Mouse (Mus musculus) forebrain, embryonic 12.5 days (tissue): ENCODE results near the gene Rtn4rl1. TPM values are rescaled to one million over a fixed set of nuclear protein-coding genes. Genes with fewer than 3 reads are reported as not detected.
A peak's percentile ranks its signal among the peaks of the same experiment; 100 is the strongest.

Experiments used
- ATAC-seq: fragments of 200-750 bp; cut with Nextera tagmentation; 2 replicates; pipeline ENCODE4 v1.8.0; 2017; ENCODE audit warnings: moderate TSS enrichment; ENCODE audit not compliant: low FRiP score
- H3K27ac ChIP-seq: fragments of 300-500 bp; sonication (generic); 2 replicates; pipeline ENCODE4 v1.5.1; 2016; ENCODE audit warnings: mild to moderate bottlenecking
- H3K27me3 ChIP-seq: fragments of 300-500 bp; sonication (generic); 2 replicates; pipeline ENCODE4 v1.6.1; 2016; ENCODE audit warnings: mild to moderate bottlenecking
- H3K36me3 ChIP-seq: fragments of 300-500 bp; sonication (generic); replicated peaks from 2 replicates; pipeline ENCODE4 v1.6.1; 2016; ENCODE audit warnings: mild to moderate bottlenecking
- H3K4me1 ChIP-seq: fragments of 300-500 bp; sonication (generic); 2 replicates; pipeline ENCODE4 v1.6.1; 2016
- H3K4me2 ChIP-seq: fragments of 300-500 bp; sonication (generic); 2 replicates; pipeline ENCODE4 v1.6.1; 2016; ENCODE audit warnings: mild to moderate bottlenecking, moderate library complexity
- H3K4me3 ChIP-seq: fragments of 300-500 bp; sonication (generic); replicated peaks from 2 replicates; pipeline ENCODE4 v1.5.1; 2016; ENCODE audit warnings: mild to moderate bottlenecking
- H3K9ac ChIP-seq: fragments of 300-500 bp; sonication (generic); 2 replicates; pipeline ENCODE4 v1.6.1; 2016; ENCODE audit warnings: mild to moderate bottlenecking
- H3K9me3 ChIP-seq: fragments of 300-500 bp; sonication (generic); 2 replicates; pipeline ENCODE4 v1.6.1; 2016
- WGBS: fragments of 180-500 bp; shearing (Covaris S2); methylation state at CpG from one replicate; pipeline ENCODE4 v1.1.7; 2016; 5-methylcytosine and 5-hydroxymethylcytosine counted together
- polyA plus RNA-seq: library from polyadenylated mRNA; unstranded; fragments of >200 nt; fragmentation: Nextera tagmentation; extraction: Ambion mirVana; gene quantifications from 2 replicates; pipeline ENCODE4 v1.2.1, GENCODE M21; 2016

Rtn4rl1 gene
- polyA plus RNA-seq, 1 experiment from 2014 or later: 1.7 TPM

- H3K4me1 ChIP-seq: peaks cover 15% of the 10 kb centered on the region; the same call in 1 of the 2 replicates
- H3K9me3 ChIP-seq: no peaks in the 10 kb centered on the region
- WGBS: 6% methylated on average over 7 of the region's 7 CpGs
- no peak overlapping the region for H3K4me2 ChIP-seq
- no peaks in the 10 kb centered on the region for H3K36me3 ChIP-seq
- H3K27me3 ChIP-seq: peaks cover 48% of the 10 kb centered on the region
- no peak overlapping the region for H3K27ac ChIP-seq
- H3K4me3 ChIP-seq: no peak overlapping the region
- no peak for ATAC-seq
- H3K9ac ChIP-seq: no peak overlapping the region
Measured at GRCm38 (mm10) chr11:75231756-75232155, 38.2 kb downstream of the Rtn4rl1 start.

GRCm38 (mm10) chr11:75232434-75232833, 38.9 kb downstream of the Rtn4rl1 start:
- H3K9me3 ChIP-seq: no peaks in the 10 kb centered on the region
- H3K4me2 ChIP-seq: no peak overlapping the region
- H3K27ac ChIP-seq: no peak overlapping the region
- ATAC-seq: no peak
- H3K4me1 ChIP-seq: peaks cover 15% of the 10 kb centered on the region; the same call in 1 of the 2 replicates
- H3K4me3 ChIP-seq: no peak overlapping the region
- WGBS: 66% methylated on average over 4 of the region's 4 CpGs
- peaks cover 48% of the 10 kb centered on the region for H3K27me3 ChIP-seq
- H3K36me3 ChIP-seq: no peaks in the 10 kb centered on the region
- H3K9ac ChIP-seq: no peak overlapping the region

DNA sequence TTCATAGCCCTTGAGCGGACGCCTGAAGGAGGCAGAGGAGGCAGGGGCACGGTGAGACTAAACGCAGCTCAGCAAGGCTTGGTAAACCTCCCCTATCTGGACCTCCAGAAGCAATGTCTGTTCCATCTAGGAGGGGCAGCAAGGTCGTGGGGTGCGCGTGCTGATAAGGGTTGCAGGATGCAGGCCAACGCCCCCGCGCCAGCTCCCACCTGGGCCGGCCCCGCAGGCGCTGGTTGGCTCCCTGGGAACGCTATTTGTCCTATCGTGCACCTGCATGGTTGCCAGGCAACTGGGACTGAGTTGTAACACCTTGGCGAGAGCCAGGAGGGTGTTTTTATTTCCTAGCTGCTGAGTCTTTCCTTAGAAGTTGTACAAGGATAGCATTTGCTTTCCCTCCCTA, 41.2 kb downstream of the Rtn4rl1 start:
- H3K9ac ChIP-seq: no peak overlapping the region
- no peak overlapping the region for H3K4me2 ChIP-seq
- no peak for ATAC-seq
- no peak overlapping the region for H3K4me3 ChIP-seq
- H3K36me3 ChIP-seq: no peaks in the 10 kb centered on the region
- no peaks in the 10 kb centered on the region for H3K9me3 ChIP-seq
- no peak overlapping the region for H3K27ac ChIP-seq
- WGBS: 17% methylated on average over 16 of the region's 16 CpGs
- peaks cover 15% of the 10 kb centered on the region; the same call in 1 of the 2 replicates for H3K4me1 ChIP-seq
- peaks cover 47% of the 10 kb centered on the region for H3K27me3 ChIP-seq

DNA sequence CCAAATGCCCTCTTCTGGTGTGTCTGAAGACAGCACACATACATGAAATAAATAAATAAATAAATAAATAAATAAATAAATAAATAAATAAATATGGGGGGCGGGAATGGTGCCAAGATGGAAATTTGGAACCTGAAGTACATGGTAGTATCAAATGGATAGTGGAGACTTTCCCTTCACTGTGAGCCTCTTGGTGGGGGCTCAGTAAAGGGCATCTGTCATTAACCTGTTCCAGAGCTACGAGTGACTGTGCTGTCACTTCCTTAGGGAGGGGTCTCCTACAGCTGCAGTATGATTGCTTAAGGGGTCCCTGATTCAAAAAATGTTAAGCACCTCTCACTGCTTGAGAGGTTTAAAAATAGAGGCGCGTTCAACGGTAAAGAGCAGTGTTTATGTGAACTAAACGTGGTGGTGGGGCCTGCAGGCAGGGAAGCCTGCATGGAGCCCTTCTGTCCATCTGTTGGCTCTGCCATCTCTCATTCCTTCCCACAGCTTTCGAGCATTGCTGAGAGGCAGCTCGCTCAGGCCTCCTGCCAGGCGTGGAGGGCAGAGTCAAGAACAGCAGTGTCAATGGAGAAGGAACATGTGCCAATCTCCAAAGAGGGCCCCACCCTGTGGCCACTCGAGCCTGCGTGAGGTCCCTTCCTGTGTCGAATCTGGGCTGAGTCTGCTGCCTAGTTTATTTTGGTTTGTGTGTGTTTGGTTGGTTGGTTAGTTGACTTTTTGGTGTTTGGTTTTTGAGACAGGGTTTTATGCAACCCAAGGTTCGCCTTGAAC, 46.8 kb downstream of the Rtn4rl1 start:
- peaks cover 16% of the 10 kb centered on the region; the same call in 1 of the 2 replicates for H3K27me3 ChIP-seq
- H3K4me3 ChIP-seq: no peak overlapping the region
- H3K27ac ChIP-seq: no peak overlapping the region
- H3K9me3 ChIP-seq: no peaks in the 10 kb centered on the region
- H3K9ac ChIP-seq: no peak overlapping the region
- 77% methylated on average over 13 of the region's 13 CpGs for WGBS
- H3K36me3 ChIP-seq: no peaks in the 10 kb centered on the region
- H3K4me2 ChIP-seq: no peak overlapping the region
- ATAC-seq: no peak
- H3K4me1 ChIP-seq: peaks cover 8% of the 10 kb centered on the region

DNA sequence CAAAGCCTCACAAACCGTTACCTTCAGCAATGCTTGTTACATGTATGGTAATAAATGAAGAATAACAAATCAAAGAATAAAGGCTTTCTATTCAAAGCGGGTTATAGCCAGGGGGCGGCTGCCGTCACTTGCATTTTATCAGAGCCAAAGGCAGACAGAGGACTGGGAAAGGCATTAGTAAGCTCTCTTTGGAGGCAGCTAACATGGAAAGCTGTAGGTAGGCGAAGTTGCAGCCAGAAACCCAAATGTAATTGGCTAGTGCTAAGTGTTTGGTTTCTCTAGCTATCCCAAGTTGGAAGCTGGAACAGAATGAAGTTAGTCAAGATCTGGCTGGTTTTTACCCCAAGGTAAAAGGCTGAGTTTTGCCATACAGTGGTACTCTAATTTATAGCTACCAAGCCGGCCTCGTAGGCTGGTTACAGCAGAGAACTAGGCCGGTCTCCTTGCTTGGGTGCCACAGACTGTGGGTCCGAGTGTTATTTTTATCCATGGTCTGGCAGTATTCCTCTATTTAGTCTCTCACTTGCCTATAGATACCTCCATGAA, 49.2 kb downstream of the Rtn4rl1 start:
- Histone ChIP-seq H3K27ac (no peak overlapping the region), H3K9me3 (no peaks in the 10 kb centered on the region), H3K9ac (no peak overlapping the region), H3K27me3 (0 out of 2 replicates have a peak, but pooled peaks cover 3% of the 10 kb centered on the region), H3K4me2 (no peak overlapping the region), H3K4me1 (peaks cover 16% of the 10 kb centered on the region), H3K4me3 (no peak overlapping the region), H3K36me3 (no peaks in the 10 kb centered on the region)
- no peak for ATAC-seq
- 85% methylated on average over 9 of the region's 9 CpGs for WGBS

DNA sequence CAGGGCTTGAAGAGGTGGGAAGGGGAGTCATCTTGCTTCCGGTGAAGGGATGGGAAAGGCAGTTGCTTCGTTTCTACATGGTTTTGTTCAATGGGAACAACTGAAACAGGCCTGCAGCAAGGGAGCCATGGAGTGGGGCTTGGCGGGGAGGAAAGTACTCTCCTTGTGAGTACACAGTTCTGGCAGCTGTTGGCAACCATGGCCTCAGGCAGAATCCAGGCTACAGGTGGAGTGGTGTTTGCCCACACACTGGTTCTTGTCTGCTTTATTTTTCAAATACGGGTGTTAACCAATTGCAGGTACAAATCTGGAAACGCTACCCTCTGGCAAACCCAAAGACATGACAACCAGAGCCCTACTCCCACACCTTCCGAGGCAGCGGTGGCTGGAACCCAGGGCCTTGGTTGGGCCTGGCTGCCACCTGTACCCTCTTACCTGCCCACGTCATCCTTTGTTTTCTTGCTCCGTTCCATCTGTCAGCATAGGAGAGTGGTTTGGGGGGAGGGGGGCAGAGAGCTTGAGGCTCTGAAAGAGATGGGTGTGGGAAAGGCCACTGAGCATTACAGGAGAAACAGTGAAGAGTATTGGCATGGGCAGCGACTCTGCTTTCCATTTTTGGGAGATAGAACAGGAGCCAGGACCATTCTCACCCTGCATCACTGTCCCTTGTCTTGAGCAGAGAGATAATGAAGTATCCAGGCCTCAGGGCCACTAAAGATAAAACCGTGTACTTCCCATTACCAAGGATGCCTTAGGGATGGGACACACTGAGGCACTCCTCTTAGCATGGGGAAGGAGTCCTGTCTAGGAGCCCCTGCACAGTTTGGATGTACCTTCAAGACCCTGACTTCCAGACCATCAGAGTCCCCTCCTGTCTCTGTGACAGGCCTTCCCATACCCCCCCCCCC, 51.0 kb downstream of the Rtn4rl1 start:
- WGBS: 88% methylated on average over 11 of the region's 11 CpGs
- Histone ChIP-seq H3K4me3 (no peak overlapping the region), H3K27me3 (0 out of 2 replicates have a peak, but pooled peaks cover 3% of the 10 kb centered on the region), H3K9ac (no peak overlapping the region), H3K9me3 (no peaks in the 10 kb centered on the region), H3K4me2 (no peak overlapping the region), H3K4me1 (peaks cover 16% of the 10 kb centered on the region), H3K36me3 (no peaks in the 10 kb centered on the region), H3K27ac (no peak overlapping the region)
- ATAC-seq: peak; percentile 14; the same call in 1 of the 2 replicates

- Histone ChIP-seq H3K27me3 (peaks cover 7% of the 10 kb centered on the region; the same call in 1 of the 2 replicates), H3K36me3 (no peaks in the 10 kb centered on the region), H3K4me2 (no peak overlapping the region), H3K27ac (no peak overlapping the region), H3K9me3 (no peaks in the 10 kb centered on the region), H3K9ac (no peak overlapping the region), H3K4me3 (no peak overlapping the region), H3K4me1 (peaks cover 16% of the 10 kb centered on the region)
- WGBS: 48% methylated on average over 16 of the region's 16 CpGs
- ATAC-seq: peak; percentile 81
Measured at GRCm38 (mm10) chr11:75245372-75246330, 52.1 kb downstream of the Rtn4rl1 start.

DNA sequence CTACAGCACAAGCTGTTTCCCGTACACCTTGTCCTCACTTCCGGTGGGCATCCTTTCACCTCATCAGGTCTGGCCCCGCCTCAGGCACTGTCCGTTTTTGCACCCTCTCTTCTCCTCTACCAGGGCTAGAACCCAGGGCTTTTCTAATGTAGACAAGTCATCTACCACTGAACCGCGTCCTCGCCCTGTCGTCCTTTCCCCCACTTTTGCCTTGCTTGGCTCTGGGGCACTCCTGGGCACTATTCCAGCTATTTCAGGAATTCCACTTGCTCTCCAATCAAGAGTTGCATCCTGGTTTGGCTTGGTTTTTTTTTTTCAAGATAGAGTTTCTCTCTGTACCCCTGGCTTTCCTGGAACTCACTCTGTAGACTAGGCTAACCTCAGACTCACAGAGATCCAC, 53.0 kb downstream of the Rtn4rl1 start:
- no peaks in the 10 kb centered on the region for H3K36me3 ChIP-seq
- 88% methylated on average over 8 of the region's 8 CpGs for WGBS
- peaks cover 4% of the 10 kb centered on the region; the same call in 1 of the 2 replicates for H3K27me3 ChIP-seq
- no peak overlapping the region for H3K27ac ChIP-seq
- no peak overlapping the region for H3K4me2 ChIP-seq
- H3K4me1 ChIP-seq: peaks cover 17% of the 10 kb centered on the region
- H3K4me3 ChIP-seq: no peak overlapping the region
- no peaks in the 10 kb centered on the region for H3K9me3 ChIP-seq
- no peak for ATAC-seq
- H3K9ac ChIP-seq: no peak overlapping the region

DNA sequence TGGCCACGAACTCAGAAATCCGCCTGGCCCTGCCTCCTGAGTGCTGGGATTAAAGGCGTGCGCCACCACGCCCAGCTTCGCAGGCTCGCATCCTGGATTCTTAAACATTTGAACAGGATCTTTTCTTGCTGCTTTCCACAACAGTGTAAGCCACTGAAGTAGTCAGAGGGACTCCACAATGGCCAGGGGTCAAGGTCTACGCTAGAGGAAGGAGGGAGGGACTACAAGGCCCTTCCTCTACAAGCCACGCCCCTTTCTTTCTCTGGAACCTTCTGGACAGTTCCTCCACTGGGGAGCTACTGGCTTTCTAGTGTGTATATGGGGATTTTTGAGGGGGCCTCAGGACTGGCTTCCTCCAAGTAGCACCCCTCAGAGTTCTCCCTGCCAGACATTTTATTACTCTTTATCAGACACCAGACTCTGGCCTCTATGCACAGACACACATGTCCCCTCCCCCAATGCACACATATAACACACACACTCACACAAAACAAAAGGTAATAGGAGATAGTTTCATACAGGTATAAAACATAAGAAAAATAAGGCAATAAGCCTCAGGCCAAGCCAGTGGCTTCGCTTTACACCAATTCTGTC, 53.7 kb downstream of the Rtn4rl1 start:
- H3K36me3 ChIP-seq: no peaks in the 10 kb centered on the region
- H3K9me3 ChIP-seq: no peaks in the 10 kb centered on the region
- H3K27me3 ChIP-seq: peaks cover 4% of the 10 kb centered on the region; the same call in 1 of the 2 replicates
- no peak overlapping the region for H3K9ac ChIP-seq
- H3K4me3 ChIP-seq: no peak overlapping the region
- no peak for ATAC-seq
- peaks cover 16% of the 10 kb centered on the region for H3K4me1 ChIP-seq
- WGBS: 95% methylated on average over 10 of the region's 10 CpGs
- H3K27ac ChIP-seq: no peak overlapping the region
- H3K4me2 ChIP-seq: no peak overlapping the region

GRCm38 (mm10) chr11:75249588-75249987, 56.0 kb downstream of the Rtn4rl1 start:
- Histone ChIP-seq H3K9ac (no peak overlapping the region), H3K4me1 (peaks cover 15% of the 10 kb centered on the region), H3K9me3 (no peaks in the 10 kb centered on the region), H3K27ac (no peak overlapping the region), H3K27me3 (peaks cover 4% of the 10 kb centered on the region; the same call in 1 of the 2 replicates), H3K4me3 (no peak overlapping the region), H3K36me3 (no peaks in the 10 kb centered on the region), H3K4me2 (no peak overlapping the region)
- WGBS: 93% methylated on average over 9 of the region's 9 CpGs
- no peak for ATAC-seq

DNA sequence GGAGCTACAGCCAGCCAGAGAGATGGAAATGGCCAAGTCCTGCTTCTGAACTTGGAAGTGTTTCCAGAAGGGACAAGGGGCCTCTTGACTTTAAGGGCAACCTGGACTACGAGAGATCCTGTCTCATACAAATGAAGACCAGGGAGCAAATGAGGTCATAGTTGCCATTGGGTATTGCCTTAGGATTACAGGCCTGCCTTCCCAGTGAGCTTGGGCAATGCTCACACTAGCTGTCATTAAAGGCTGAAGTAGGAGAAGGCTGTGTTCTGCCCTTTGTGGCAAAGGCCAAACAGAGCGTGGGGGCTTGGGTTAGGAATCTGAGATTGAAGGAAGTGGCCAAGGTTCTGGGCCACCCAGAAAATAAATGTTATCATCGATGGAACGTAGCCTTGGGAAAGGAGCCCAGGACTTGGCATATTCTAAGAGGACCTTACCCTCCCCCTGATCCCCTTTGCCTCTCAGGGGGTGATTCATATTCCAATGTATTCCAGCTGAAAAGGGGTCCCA, 57.5 kb downstream of the Rtn4rl1 start:
- H3K4me1 ChIP-seq: peaks cover 4% of the 10 kb centered on the region; the same call in 1 of the 2 replicates
- peaks cover 4% of the 10 kb centered on the region; the same call in 1 of the 2 replicates for H3K27me3 ChIP-seq
- H3K36me3 ChIP-seq: no peaks in the 10 kb centered on the region
- no peak for ATAC-seq
- H3K4me3 ChIP-seq: no peak overlapping the region
- no peak overlapping the region for H3K27ac ChIP-seq
- 84% methylated on average over 4 of the region's 4 CpGs for WGBS
- H3K9me3 ChIP-seq: no peaks in the 10 kb centered on the region
- H3K9ac ChIP-seq: no peak overlapping the region
- no peak overlapping the region for H3K4me2 ChIP-seq
